14 mouse cellular contexts compared by ENCODE assay signal in genomic region chr7:133010477-133010876, GRCm38 (mm10).
A peak's percentile ranks its signal among the peaks of the same experiment; 100 is the strongest.
DNase-seq lines count a peak whose midpoint lies in the region; ATAC-seq and TF ChIP-seq lines count a peak whose summit lies in the region.
"Had no signal": no experiment of that assay in that cellular context is flagged by ENCODE, and none has a peak within 500 bp of the region (broad histone marks: within the 10 kb centered on the region; RNA-seq: fewer than 3 reads in every experiment).

No protein-coding gene starts in this region.

- H3K9me3 ChIP-seq in heart, embryonic 11.5 days (replicated peaks; ENCODE audit: control insufficient read depth, low read length): no peaks in the 10 kb centered on the region
- no peaks in the 10 kb centered on the region for H3K9me3 ChIP-seq in limb, embryonic 14.5 days (ENCODE audit: control insufficient read depth, low read length)
- H3K9me3 ChIP-seq in limb, embryonic 10.5 days (replicated peaks): no peaks in the 10 kb centered on the region
- no peaks in the 10 kb centered on the region for H3K9me3 ChIP-seq in forebrain, embryonic 14.5 days (replicated peaks; ENCODE audit: control insufficient read depth, low read length)
- H3K9me3 ChIP-seq in neural tube, embryonic 15.5 days (replicated peaks): no peaks in the 10 kb centered on the region

- no peak overlapping the region for H3K4me3 ChIP-seq in heart, embryonic 11.5 days (ENCODE audit: low read depth, low read length)
- H3K4me3 ChIP-seq in limb, embryonic 14.5 days (replicated peaks; ENCODE audit: low read length): no peak overlapping the region
- no peak overlapping the region for H3K4me3 ChIP-seq in limb, embryonic 10.5 days
- no peak overlapping the region for H3K4me3 ChIP-seq in forebrain, embryonic 14.5 days (ENCODE audit: low read depth, low read length)
- H3K4me3 ChIP-seq in neural tube, embryonic 15.5 days (replicated peaks): no peak overlapping the region
- H3K4me3 ChIP-seq: heart, adult 2 months; left cerebral cortex, adult 2 months; myocyte had no signal

- no peaks in the 10 kb centered on the region for H3K27me3 ChIP-seq in heart, embryonic 11.5 days (ENCODE audit: control insufficient read depth, insufficient read depth, low read length)
- H3K27me3 ChIP-seq in limb, embryonic 14.5 days (ENCODE audit: control insufficient read depth, insufficient read depth, low read length): no peaks in the 10 kb centered on the region
- H3K27me3 ChIP-seq in limb, embryonic 10.5 days (ENCODE audit: low read depth, poor library complexity, severe bottlenecking): no peaks in the 10 kb centered on the region
- no peaks in the 10 kb centered on the region for H3K27me3 ChIP-seq in forebrain, embryonic 14.5 days (replicated peaks; ENCODE audit: control insufficient read depth, insufficient read depth, low read length)
- no peaks in the 10 kb centered on the region for H3K27me3 ChIP-seq in neural tube, embryonic 15.5 days (replicated peaks)
- H3K27me3 ChIP-seq: Patski had no signal

- no peak overlapping the region for H3K27ac ChIP-seq in heart, embryonic 11.5 days (ENCODE audit: low read depth, low read length)
- 0 out of 2 replicates have a peak overlapping the region, but pooled peaks have one; percentile 26 for H3K27ac ChIP-seq in limb, embryonic 14.5 days (replicated peaks; ENCODE audit: low read depth, low read length)
- H3K27ac ChIP-seq in limb, embryonic 10.5 days: no peak overlapping the region
- H3K27ac ChIP-seq in forebrain, embryonic 14.5 days (ENCODE audit: low read depth, low read length): peak overlapping the region; percentile 81
- peak overlapping the region; percentile 73 for H3K27ac ChIP-seq in neural tube, embryonic 15.5 days (replicated peaks)
- H3K27ac ChIP-seq: heart, adult 2 months; left cerebral cortex, adult 2 months had no signal

- no peak overlapping the region for H3K4me2 ChIP-seq in heart, embryonic 11.5 days
- H3K4me2 ChIP-seq in limb, embryonic 14.5 days (replicated peaks; ENCODE audit: low read depth, low read length, severe bottlenecking): no peak overlapping the region
- H3K4me2 ChIP-seq in forebrain, embryonic 14.5 days (ENCODE audit: low read length): no peak overlapping the region
- H3K4me2 ChIP-seq in neural tube, embryonic 15.5 days: no peak overlapping the region
- H3K4me2 ChIP-seq: liver, embryonic 11.5 days had no signal

- 0 out of 2 replicates have a peak overlapping the region, but pooled peaks have one; percentile 12 for H3K9ac ChIP-seq in heart, embryonic 11.5 days (ENCODE audit: low read depth, low read length)
- H3K9ac ChIP-seq in limb, embryonic 14.5 days (ENCODE audit: low read depth, low read length, severe bottlenecking): no peak overlapping the region
- H3K9ac ChIP-seq in forebrain, embryonic 14.5 days (ENCODE audit: low read length): no peak overlapping the region
- no peak overlapping the region for H3K9ac ChIP-seq in neural tube, embryonic 15.5 days (replicated peaks)

- WGBS in heart, embryonic 11.5 days (ENCODE audit: insufficient replicate concordance): 81% methylated on average over 3 of the region's 3 CpGs
- 85% methylated on average over 3 of the region's 3 CpGs for WGBS in limb, embryonic 14.5 days
- WGBS in limb, embryonic 10.5 days: 96% methylated on average over 3 of the region's 3 CpGs
- 82% methylated on average over 3 of the region's 3 CpGs for WGBS in forebrain, embryonic 14.5 days
- 84% methylated on average over 3 of the region's 3 CpGs for WGBS in neural tube, embryonic 15.5 days

- H3K36me3 ChIP-seq in heart, embryonic 11.5 days (ENCODE audit: control insufficient read depth, insufficient read depth, low read length): 0 out of 2 replicates have a peak, but pooled peaks cover 4% of the 10 kb centered on the region
- peaks cover 8% of the 10 kb centered on the region; the same call in 1 of the 2 replicates for H3K36me3 ChIP-seq in limb, embryonic 14.5 days (ENCODE audit: control insufficient read depth, insufficient read depth, low read length)
- peaks cover 73% of the 10 kb centered on the region for H3K36me3 ChIP-seq in limb, embryonic 10.5 days
- H3K36me3 ChIP-seq in forebrain, embryonic 14.5 days (ENCODE audit: control insufficient read depth, insufficient read depth, low read length): 0 out of 2 replicates have a peak, but pooled peaks cover 6% of the 10 kb centered on the region
- no peaks in the 10 kb centered on the region for H3K36me3 ChIP-seq in neural tube, embryonic 15.5 days

- ATAC-seq in heart, embryonic 11.5 days (replicated peaks; ENCODE audit: insufficient number of reproducible peaks, low FRiP score, low TSS enrichment): no peak
- ATAC-seq in limb, embryonic 14.5 days (ENCODE audit: low FRiP score, low read depth): no peak
- ATAC-seq in forebrain, embryonic 14.5 days: no peak
- no peak for ATAC-seq in neural tube, embryonic 15.5 days (ENCODE audit: low FRiP score)
- ATAC-seq: CD4-positive, CD25-positive, alpha-beta regulatory T cell, adult 4 months; Patski had no signal

- no peak for DNase-seq in heart, adult 18-20 months
- DNase-seq in limb, embryonic 14.5 days (ENCODE audit: low spot score): no peak
- no peak for DNase-seq in limb, embryonic 10.5 days (ENCODE audit: low spot score)
- DNase-seq in forebrain, embryonic 14.5 days (ENCODE audit: low spot score): no peak
- DNase-seq in ovary, postnatal 36 days (ENCODE audit: low spot score): no peak
- no peak for DNase-seq in spleen, postnatal 4 days (ENCODE audit: low spot score in 2 of 2)

- peaks cover 63% of the 10 kb centered on the region for H3K4me1 ChIP-seq in heart, embryonic 11.5 days (ENCODE audit: control insufficient read depth, insufficient read depth, low read length)
- H3K4me1 ChIP-seq in limb, embryonic 14.5 days (ENCODE audit: control insufficient read depth, insufficient read depth, low read length): peaks cover 20% of the 10 kb centered on the region
- peaks cover 59% of the 10 kb centered on the region for H3K4me1 ChIP-seq in limb, embryonic 10.5 days
- H3K4me1 ChIP-seq in forebrain, embryonic 14.5 days (ENCODE audit: control insufficient read depth, insufficient read depth, low read length): peaks cover 50% of the 10 kb centered on the region
- H3K4me1 ChIP-seq in neural tube, embryonic 15.5 days: peaks cover 84% of the 10 kb centered on the region

- no peak for TF ChIP-seq POLR2A in limb, embryonic 14.5 days (IDR thresholded peaks at IDR 0.05; ENCODE audit: borderline replicate concordance, extremely low read depth, insufficient read depth, insufficient read length)

Comparison
In these comparisons a context has a peak if more than half of its experiments do, and no peak if none do; other contexts are left out.
1. H3K27ac ChIP-seq: peak in limb, embryonic 14.5 days (single experiment), forebrain, embryonic 14.5 days (single experiment) and neural tube, embryonic 15.5 days (single experiment); none in heart, embryonic 11.5 days (single experiment) and limb, embryonic 10.5 days (single experiment).